28 mouse cellular contexts compared by ENCODE assay signal in genomic region chr5:137986351-137986750, GRCm38 (mm10). TPM values are rescaled to one million over a fixed set of nuclear protein-coding genes. Genes with fewer than 3 reads are reported as not detected.
DNase-seq lines count a peak whose midpoint lies in the region; ATAC-seq and TF ChIP-seq lines count a peak whose summit lies in the region.
"Had no signal": no experiment of that assay in that cellular context is flagged by ENCODE, and none has a peak within 500 bp of the region (broad histone marks: within the 10 kb centered on the region; RNA-seq: fewer than 3 reads in every experiment).

No protein-coding gene starts in this region.

- no peak for TF ChIP-seq POLR2A in liver, adult 2 months (IDR thresholded peaks at IDR 0.05; ENCODE audit: extremely low read depth, insufficient read depth, low read length)

- no peak overlapping the region for H3K4me3 ChIP-seq in liver, adult 2 months (ENCODE audit: insufficient read depth, low read depth, low read length)
- H3K4me3 ChIP-seq in liver, embryonic 11.5 days (ENCODE audit: low read depth, low read length): no peak overlapping the region
- H3K4me3 ChIP-seq in liver, embryonic 16.5 days (ENCODE audit: low read depth, low read length): no peak overlapping the region
- no peak overlapping the region for H3K4me3 ChIP-seq in liver, embryonic 12.5 days
- H3K4me3 ChIP-seq in liver, postnatal 0 days (ENCODE audit: low read depth, low read length): no peak overlapping the region
- no peak overlapping the region for H3K4me3 ChIP-seq in limb, embryonic 10.5 days
- H3K4me3 ChIP-seq in forebrain, embryonic 15.5 days: no peak overlapping the region

- no peak for TF ChIP-seq CTCF in liver, adult 2 months (IDR thresholded peaks at IDR 0.05; ENCODE audit: low read depth, low read length)
- no peak for TF ChIP-seq CTCF in liver, postnatal 0 days (IDR thresholded peaks at IDR 0.05; ENCODE audit: low read depth)

- 23% methylated on average over 1 of the region's 1 CpGs for WGBS in liver, adult 2 months
- WGBS in liver, embryonic 11.5 days: 84% methylated on average over 1 of the region's 1 CpGs
- 55% methylated on average over 1 of the region's 1 CpGs for WGBS in liver, embryonic 16.5 days (ENCODE audit: insufficient replicate concordance)
- 41% methylated on average over 1 of the region's 1 CpGs for WGBS in liver, embryonic 12.5 days (ENCODE audit: insufficient replicate concordance)
- WGBS in liver, postnatal 0 days (ENCODE audit: insufficient replicate concordance): 30% methylated on average over 1 of the region's 1 CpGs
- WGBS in limb, embryonic 10.5 days: 74% methylated on average over 1 of the region's 1 CpGs
- WGBS in forebrain, embryonic 15.5 days: 83% methylated on average over 1 of the region's 1 CpGs

- H3K27ac ChIP-seq in liver, adult 2 months (replicated peaks; ENCODE audit: insufficient read depth, low read depth, low read length): peak overlapping the region; percentile 85
- H3K27ac ChIP-seq in liver, embryonic 11.5 days (ENCODE audit: low read depth, low read length): no peak overlapping the region
- H3K27ac ChIP-seq in liver, embryonic 16.5 days (ENCODE audit: low read length): no peak overlapping the region
- H3K27ac ChIP-seq in liver, embryonic 12.5 days: no peak overlapping the region
- H3K27ac ChIP-seq in liver, postnatal 0 days (ENCODE audit: low read depth): peak overlapping the region; percentile 67; the same call in 1 of the 2 replicates
- no peak overlapping the region for H3K27ac ChIP-seq in limb, embryonic 10.5 days
- no peak overlapping the region for H3K27ac ChIP-seq in forebrain, embryonic 15.5 days (replicated peaks)

- H3K36me3 ChIP-seq in liver, adult 2 months (ENCODE audit: control insufficient read depth, insufficient read depth, low read length): peaks cover 48% of the 10 kb centered on the region
- H3K36me3 ChIP-seq in liver, embryonic 11.5 days (ENCODE audit: control insufficient read depth, insufficient read depth, low read length): no peaks in the 10 kb centered on the region
- no peaks in the 10 kb centered on the region for H3K36me3 ChIP-seq in liver, embryonic 16.5 days (ENCODE audit: control insufficient read depth, insufficient read depth)
- H3K36me3 ChIP-seq in liver, embryonic 12.5 days: no peaks in the 10 kb centered on the region
- H3K36me3 ChIP-seq in liver, postnatal 0 days (replicated peaks; ENCODE audit: insufficient read depth, low read length): peaks cover 17% of the 10 kb centered on the region
- no peaks in the 10 kb centered on the region for H3K36me3 ChIP-seq in limb, embryonic 10.5 days
- no peaks in the 10 kb centered on the region for H3K36me3 ChIP-seq in forebrain, embryonic 15.5 days
- H3K36me3 ChIP-seq: G1E had no signal

- H3K9me3 ChIP-seq in liver, embryonic 11.5 days (ENCODE audit: control insufficient read depth, low read length): no peaks in the 10 kb centered on the region
- no peaks in the 10 kb centered on the region for H3K9me3 ChIP-seq in liver, embryonic 16.5 days (replicated peaks; ENCODE audit: control insufficient read depth, low read length)
- no peaks in the 10 kb centered on the region for H3K9me3 ChIP-seq in liver, embryonic 12.5 days (replicated peaks)
- H3K9me3 ChIP-seq in liver, postnatal 0 days (ENCODE audit: low read length): no peaks in the 10 kb centered on the region
- H3K9me3 ChIP-seq in limb, embryonic 10.5 days (replicated peaks): no peaks in the 10 kb centered on the region
- no peaks in the 10 kb centered on the region for H3K9me3 ChIP-seq in forebrain, embryonic 15.5 days
- H3K9me3 ChIP-seq: G1E had no signal

- peak; percentile 69 for TF ChIP-seq EP300 in liver, postnatal 0 days (IDR thresholded peaks at IDR 0.05; ENCODE audit: low read depth)

- peak; percentile 95 for DNase-seq in liver, adult 2 months (ENCODE audit: extremely low read depth, low read depth, low spot score)
- DNase-seq in liver, embryonic 11.5 days (ENCODE audit: low spot score): no peak
- DNase-seq in liver, postnatal 0 days: peak; percentile 9
- no peak for DNase-seq in liver
- DNase-seq in limb, embryonic 10.5 days (ENCODE audit: low spot score): peak; percentile 2
- DNase-seq: adrenal gland, adult 2 months; adrenal gland, adult 8-10 months; adrenal gland, postnatal 10 days; adrenal gland, postnatal 14 days; adrenal gland, postnatal 25 days; adrenal gland, postnatal 36 days; B cell, adult 2 months; cerebellum, adult 11 months; cerebellum, adult 11-12 months had no signal

- H3K9ac ChIP-seq in liver, adult 2 months (ENCODE audit: low read depth, low read length): no peak overlapping the region
- no peak overlapping the region for H3K9ac ChIP-seq in liver, embryonic 11.5 days (ENCODE audit: low read depth, low read length)
- H3K9ac ChIP-seq in liver, embryonic 16.5 days (ENCODE audit: low read depth, low read length): no peak overlapping the region
- no peak overlapping the region for H3K9ac ChIP-seq in liver, embryonic 12.5 days
- H3K9ac ChIP-seq in liver, postnatal 0 days (replicated peaks): no peak overlapping the region
- no peak overlapping the region for H3K9ac ChIP-seq in forebrain, embryonic 15.5 days (replicated peaks)

- no peaks in the 10 kb centered on the region for H3K27me3 ChIP-seq in liver, adult 2 months (ENCODE audit: control insufficient read depth, insufficient read depth, low read length)
- H3K27me3 ChIP-seq in liver, embryonic 11.5 days (replicated peaks; ENCODE audit: control insufficient read depth, insufficient read depth, low read length): no peaks in the 10 kb centered on the region
- H3K27me3 ChIP-seq in liver, embryonic 16.5 days (ENCODE audit: control insufficient read depth, insufficient read depth, low read depth, low read length): no peaks in the 10 kb centered on the region
- H3K27me3 ChIP-seq in liver, embryonic 12.5 days (replicated peaks): no peaks in the 10 kb centered on the region
- no peaks in the 10 kb centered on the region for H3K27me3 ChIP-seq in liver, postnatal 0 days (ENCODE audit: insufficient read depth, low read length)
- no peaks in the 10 kb centered on the region for H3K27me3 ChIP-seq in limb, embryonic 10.5 days (ENCODE audit: low read depth, poor library complexity, severe bottlenecking)
- no peaks in the 10 kb centered on the region for H3K27me3 ChIP-seq in forebrain, embryonic 15.5 days
- H3K27me3 ChIP-seq: CH12.LX, Patski had no signal

- no peak for ATAC-seq in liver, embryonic 11.5 days (replicated peaks; ENCODE audit: low FRiP score)
- peak; percentile 47; the same call in 1 of the 2 replicates for ATAC-seq in liver, embryonic 16.5 days (ENCODE audit: low read depth)
- ATAC-seq in liver, embryonic 12.5 days: no peak
- peak; percentile 68 for ATAC-seq in liver, postnatal 0 days
- no peak for ATAC-seq in forebrain, embryonic 15.5 days (replicated peaks)
- ATAC-seq: activated CD4-positive, CD25-positive, alpha-beta regulatory T cell, adult 4 months; CD4-positive, CD25-positive, alpha-beta regulatory T cell, adult 4 months; Patski had no signal

- H3K4me2 ChIP-seq in liver, embryonic 11.5 days: no peak overlapping the region
- no peak overlapping the region for H3K4me2 ChIP-seq in liver, embryonic 16.5 days (ENCODE audit: low read depth, low read length)
- H3K4me2 ChIP-seq in liver, embryonic 12.5 days: no peak overlapping the region
- no peak overlapping the region for H3K4me2 ChIP-seq in liver, postnatal 0 days (ENCODE audit: low read depth, low read length)
- no peak overlapping the region for H3K4me2 ChIP-seq in forebrain, embryonic 15.5 days (replicated peaks)

- H3K79me2 ChIP-seq in liver, adult 2 months (ENCODE audit: control insufficient read depth, insufficient read depth, low read length): peaks cover 15% of the 10 kb centered on the region; the same call in 1 of the 2 replicates

- peaks cover 21% of the 10 kb centered on the region for H3K4me1 ChIP-seq in liver, adult 2 months (ENCODE audit: control insufficient read depth, insufficient read depth, low read length)
- H3K4me1 ChIP-seq in liver, embryonic 11.5 days (replicated peaks; ENCODE audit: control insufficient read depth, insufficient read depth, low read length): no peaks in the 10 kb centered on the region
- no peaks in the 10 kb centered on the region for H3K4me1 ChIP-seq in liver, embryonic 16.5 days (ENCODE audit: control insufficient read depth, low read depth, low read length)
- no peaks in the 10 kb centered on the region for H3K4me1 ChIP-seq in liver, embryonic 12.5 days
- peaks cover 9% of the 10 kb centered on the region; the same call in 1 of the 2 replicates for H3K4me1 ChIP-seq in liver, postnatal 0 days (ENCODE audit: insufficient read depth)
- no peaks in the 10 kb centered on the region for H3K4me1 ChIP-seq in limb, embryonic 10.5 days
- no peaks in the 10 kb centered on the region for H3K4me1 ChIP-seq in forebrain, embryonic 15.5 days

RNA-seq across cellular contexts. Expression of gene Azgp1, which starts 5.0 kb away (rescaled TPM):
- 1,462 and 1,614 TPM in 2 replicates for total RNA-seq in liver, adult 2 months (2014; rRNA removed)
- polyA plus RNA-seq in liver, adult 2 months (2012; rRNA removed): 1,097 and 1,209 TPM in 2 replicates
- polyA plus RNA-seq in liver, embryonic 11.5 days (2014; fragmentation: Nextera tagmentation; extraction: Ambion mirVana): not detected in 2 replicates
- 39.1 and 54.9 TPM in 2 replicates for polyA plus RNA-seq in liver, embryonic 16.5 days (2015; fragmentation: Nextera tagmentation; extraction: Ambion mirVana)
- polyA plus RNA-seq in liver, embryonic 12.5 days (2016; fragmentation: Nextera tagmentation; extraction: Ambion mirVana): not detected in 2 replicates
- 745 and 764 TPM in 2 replicates for polyA plus RNA-seq in liver, postnatal 0 days (2015; fragmentation: Nextera tagmentation; extraction: Ambion mirVana)
- polyA plus RNA-seq in limb, embryonic 10.5 days (2016; fragmentation: Nextera tagmentation; extraction: Ambion mirVana): not detected in 2 replicates
- not detected in 2 replicates for polyA plus RNA-seq in forebrain, embryonic 15.5 days (2015; fragmentation: Nextera tagmentation; extraction: Ambion mirVana)
- total RNA-seq: CH12.LX, ES-E14, G1E, MEL had no signal
- polyA plus RNA-seq: brain, embryonic 14.5 days; C2C12; CD4-positive, CD25-positive, alpha-beta regulatory T cell, adult 4 months; G1E; Patski had no signal

RNA-seq across cellular contexts. Expression of gene Gjc3, which starts 23.5 kb away (rescaled TPM):
- 0.47 and 0.55 TPM in 2 replicates for total RNA-seq in liver, adult 2 months (2014; rRNA removed)
- polyA plus RNA-seq in liver, adult 2 months (2012; rRNA removed): 0.18 and 0.44 TPM in 2 replicates
- 0.14 TPM in 1 of 2 replicates, not detected in the other for polyA plus RNA-seq in liver, embryonic 11.5 days (2014; fragmentation: Nextera tagmentation; extraction: Ambion mirVana)
- not detected in 2 replicates for polyA plus RNA-seq in liver, embryonic 16.5 days (2015; fragmentation: Nextera tagmentation; extraction: Ambion mirVana)
- not detected in 2 replicates for polyA plus RNA-seq in liver, embryonic 12.5 days (2016; fragmentation: Nextera tagmentation; extraction: Ambion mirVana)
- polyA plus RNA-seq in liver, postnatal 0 days (2015; fragmentation: Nextera tagmentation; extraction: Ambion mirVana): 0.22 and 0.26 TPM in 2 replicates
- 0.04 TPM in 1 of 2 replicates, not detected in the other for polyA plus RNA-seq in limb, embryonic 10.5 days (2016; fragmentation: Nextera tagmentation; extraction: Ambion mirVana)
- polyA plus RNA-seq in forebrain, embryonic 15.5 days (2015; fragmentation: Nextera tagmentation; extraction: Ambion mirVana): 0.11 TPM in 2 replicates
- total RNA-seq: CH12.LX, MEL had no signal
- polyA plus RNA-seq: activated CD4-positive, CD25-positive, alpha-beta regulatory T cell, adult 4 months; C2C12; G1E; Patski had no signal

RNA-seq across cellular contexts. Expression of gene Smok3a, which starts 34.7 kb away (rescaled TPM):
- total RNA-seq in liver, adult 2 months (2014; rRNA removed): not detected in 2 replicates
- not detected in 2 replicates for polyA plus RNA-seq in liver, adult 2 months (2012; rRNA removed)
- polyA plus RNA-seq in liver, embryonic 11.5 days (2014; fragmentation: Nextera tagmentation; extraction: Ambion mirVana): not detected in 2 replicates
- not detected in 2 replicates for polyA plus RNA-seq in liver, embryonic 16.5 days (2015; fragmentation: Nextera tagmentation; extraction: Ambion mirVana)
- not detected in 2 replicates for polyA plus RNA-seq in liver, embryonic 12.5 days (2016; fragmentation: Nextera tagmentation; extraction: Ambion mirVana)
- not detected in 2 replicates for polyA plus RNA-seq in liver, postnatal 0 days (2015; fragmentation: Nextera tagmentation; extraction: Ambion mirVana)
- polyA plus RNA-seq in limb, embryonic 10.5 days (2016; fragmentation: Nextera tagmentation; extraction: Ambion mirVana): not detected in 2 replicates
- polyA plus RNA-seq in forebrain, embryonic 15.5 days (2015; fragmentation: Nextera tagmentation; extraction: Ambion mirVana): not detected in 2 replicates
- total RNA-seq: adrenal gland, adult 18-20 months; adrenal gland, adult 2 months; adrenal gland, adult 8-10 months; adrenal gland, postnatal 10 days; adrenal gland, postnatal 14 days; adrenal gland, postnatal 25 days; adrenal gland, postnatal 36 days; adrenal gland, postnatal 4 days; CH12.LX; ES-E14; MEL had no signal
- polyA plus RNA-seq: activated CD4-positive, CD25-positive, alpha-beta regulatory T cell, adult 4 months; adrenal gland, adult 2 months; brain, embryonic 14.5 days; C2C12; CD4-positive, CD25-positive, alpha-beta regulatory T cell, adult 4 months; G1E; Patski had no signal

RNA-seq across cellular contexts. Expression of gene Smok3b, which starts 34.9 kb away (rescaled TPM):
- 0.37 TPM in 1 of 2 replicates, not detected in the other for total RNA-seq in liver, adult 2 months (2014; rRNA removed)
- polyA plus RNA-seq in liver, adult 2 months (2012; rRNA removed): not detected in 2 replicates
- polyA plus RNA-seq in liver, embryonic 11.5 days (2014; fragmentation: Nextera tagmentation; extraction: Ambion mirVana): not detected in 2 replicates
- polyA plus RNA-seq in liver, embryonic 16.5 days (2015; fragmentation: Nextera tagmentation; extraction: Ambion mirVana): not detected in 2 replicates
- not detected in 2 replicates for polyA plus RNA-seq in liver, embryonic 12.5 days (2016; fragmentation: Nextera tagmentation; extraction: Ambion mirVana)
- polyA plus RNA-seq in liver, postnatal 0 days (2015; fragmentation: Nextera tagmentation; extraction: Ambion mirVana): not detected in 2 replicates
- not detected in 2 replicates for polyA plus RNA-seq in limb, embryonic 10.5 days (2016; fragmentation: Nextera tagmentation; extraction: Ambion mirVana)
- not detected in 2 replicates for polyA plus RNA-seq in forebrain, embryonic 15.5 days (2015; fragmentation: Nextera tagmentation; extraction: Ambion mirVana)
- total RNA-seq: adrenal gland, adult 18-20 months; adrenal gland, adult 2 months; adrenal gland, adult 8-10 months; adrenal gland, postnatal 10 days; adrenal gland, postnatal 14 days; adrenal gland, postnatal 25 days; adrenal gland, postnatal 36 days; adrenal gland, postnatal 4 days; CH12.LX; ES-E14; G1E; MEL had no signal
- polyA plus RNA-seq: activated CD4-positive, CD25-positive, alpha-beta regulatory T cell, adult 4 months; adrenal gland, adult 2 months; brain, embryonic 14.5 days; C2C12; CD4-positive, CD25-positive, alpha-beta regulatory T cell, adult 4 months; G1E; Patski had no signal

Comparison
In these comparisons a context has a peak if more than half of its experiments do, and no peak if none do; other contexts are left out.
1. DNase-seq: peak in liver, adult 2 months (single experiment), liver, postnatal 0 days (single experiment) and limb, embryonic 10.5 days (single experiment); none in liver, embryonic 11.5 days (single experiment) and liver (single experiment).
2. H3K27ac ChIP-seq: peak in liver, adult 2 months (single experiment) and liver, postnatal 0 days (single experiment); none in liver, embryonic 11.5 days (single experiment), liver, embryonic 16.5 days (single experiment), liver, embryonic 12.5 days (single experiment), limb, embryonic 10.5 days (single experiment) and forebrain, embryonic 15.5 days (single experiment).
3. ATAC-seq: peak in liver, embryonic 16.5 days (single experiment) and liver, postnatal 0 days (single experiment); none in liver, embryonic 11.5 days (single experiment), liver, embryonic 12.5 days (single experiment) and forebrain, embryonic 15.5 days (single experiment).
4. RNA of gene Azgp1, which starts 5.0 kb away (polyA plus RNA-seq): 1,097 to 1,209 TPM in liver, adult 2 months, 745 to 764 TPM in liver, postnatal 0 days and 39.1 to 54.9 TPM in liver, embryonic 16.5 days; not detected in liver, embryonic 12.5 days, not detected in liver, embryonic 11.5 days, not detected in limb, embryonic 10.5 days and not detected in forebrain, embryonic 15.5 days; every median in the first group is over 10 times any median in the second.